Mouse (Mus musculus): ENCODE measurements at regions not wholly inside any gene's neighbourhood (a gene's known extent, or its start where the extent isn't known, plus 50 kb on each side); places are given as distances from the start of the nearest gene placed in this dataset.
A peak's percentile ranks its signal among the peaks of the same experiment; 100 is the strongest.

DNA sequence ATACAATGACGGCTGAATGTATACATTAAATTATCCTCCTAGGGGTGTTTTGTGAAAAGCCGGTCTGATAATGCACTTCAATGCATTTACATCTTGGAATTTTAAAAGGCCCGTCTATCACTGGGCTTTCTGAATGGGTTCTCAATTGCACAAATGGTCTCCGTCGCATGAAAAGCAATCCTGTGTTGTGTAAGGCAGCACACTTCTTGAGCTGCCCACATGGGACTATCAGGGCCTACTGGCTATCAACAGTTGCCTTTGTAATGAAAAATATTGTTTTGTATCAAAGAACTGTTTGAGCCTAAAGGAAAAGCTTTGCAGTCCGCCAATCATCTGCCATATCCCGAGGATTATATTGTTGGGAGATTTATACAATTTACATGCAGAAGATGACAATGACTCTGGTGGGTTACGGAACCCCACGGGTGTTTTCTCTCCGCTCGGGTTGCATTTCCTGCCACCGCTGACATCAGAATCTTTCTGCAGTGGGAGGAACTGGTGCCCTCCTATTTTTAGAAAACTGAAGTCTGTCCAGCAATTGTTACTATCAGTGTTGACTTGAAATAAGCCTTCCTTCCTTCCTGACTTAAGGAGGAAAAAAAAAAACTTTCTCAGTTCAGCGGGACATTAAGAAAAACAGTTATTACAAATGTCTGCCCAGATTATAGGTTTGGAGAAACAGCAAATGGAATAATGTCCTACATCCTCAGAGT lies 118.7 kb downstream of the Tmem26 start:
- H3K27ac ChIP-seq (ENCODE audit: poor library complexity, severe bottlenecking) = peak overlapping the region; percentile 71
- peaks cover 4% of the 10 kb centered on the region; the same call in 1 of the 2 replicates for H3K4me1 ChIP-seq (replicated peaks)
- no peaks in the 10 kb centered on the region for H3K9me3 ChIP-seq (replicated peaks)
- no peaks in the 10 kb centered on the region for H3K36me3 ChIP-seq
- 28% methylated on average over 13 of the region's 13 CpGs for WGBS
- no peak for ATAC-seq (ENCODE audit: insufficient number of reproducible peaks, low FRiP score)
- peak overlapping the region; percentile 51 for H3K4me2 ChIP-seq
- H3K4me3 ChIP-seq = peak overlapping the region; percentile 16; the same call in 1 of the 2 replicates
- no peak overlapping the region for H3K9ac ChIP-seq
- no peaks in the 10 kb centered on the region for H3K27me3 ChIP-seq (replicated peaks)

DNA sequence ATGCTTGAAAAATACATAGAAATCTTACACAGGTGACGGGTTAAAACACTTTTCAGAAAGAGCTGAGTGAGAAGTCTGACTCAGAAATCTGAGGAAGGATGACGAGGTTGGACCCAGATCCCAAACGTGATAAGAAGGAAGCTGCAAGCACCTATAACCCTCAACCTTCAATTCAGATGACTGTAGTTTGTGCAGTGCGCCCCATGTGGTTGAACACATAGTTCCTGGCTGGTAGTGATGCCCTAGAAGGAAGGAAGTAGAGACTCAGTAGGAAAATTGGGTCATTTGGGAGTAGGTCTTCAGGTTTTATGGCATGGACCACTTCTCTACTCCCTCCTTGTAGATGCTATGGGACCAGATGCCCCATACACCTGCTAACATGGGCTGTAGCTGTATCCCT lies 120.6 kb downstream of the Tmem26 start:
- H3K4me1 ChIP-seq (replicated peaks) = peaks cover 4% of the 10 kb centered on the region; the same call in 1 of the 2 replicates
- H3K27me3 ChIP-seq (replicated peaks) = no peaks in the 10 kb centered on the region
- H3K27ac ChIP-seq (ENCODE audit: poor library complexity, severe bottlenecking) = no peak overlapping the region
- 71% methylated on average over 4 of the region's 4 CpGs for WGBS
- H3K9me3 ChIP-seq (replicated peaks) = no peaks in the 10 kb centered on the region
- H3K36me3 ChIP-seq = no peaks in the 10 kb centered on the region
- no peak overlapping the region for H3K4me2 ChIP-seq
- no peak overlapping the region for H3K9ac ChIP-seq
- no peak; the same call in 1 of the 2 replicates for ATAC-seq (ENCODE audit: insufficient number of reproducible peaks, low FRiP score)
- H3K4me3 ChIP-seq = no peak overlapping the region

DNA sequence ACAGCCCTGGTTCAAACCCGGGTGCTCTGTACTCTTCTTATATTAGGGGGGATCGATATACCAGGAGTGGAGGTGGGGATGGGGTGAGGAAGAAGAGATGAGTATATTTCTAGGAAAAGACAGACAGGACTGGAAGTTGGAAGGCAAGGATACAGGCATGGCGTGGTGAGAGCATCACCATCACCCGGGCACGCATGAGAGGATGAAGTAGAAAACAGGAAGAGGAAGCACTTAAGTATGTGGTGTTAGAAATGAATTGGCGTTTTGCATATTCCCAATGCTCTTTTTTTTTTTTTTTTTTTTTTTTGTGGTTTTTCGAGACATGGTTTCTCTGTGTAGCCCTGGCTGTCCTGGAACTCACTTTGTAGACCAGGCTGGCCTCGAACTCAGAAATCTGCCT lies 121.2 kb downstream of the Tmem26 start:
- no peak for ATAC-seq (ENCODE audit: insufficient number of reproducible peaks, low FRiP score)
- Histone ChIP-seq H3K36me3 (no peaks in the 10 kb centered on the region), H3K4me3 (no peak overlapping the region), H3K4me2 (no peak overlapping the region), H3K27ac (ENCODE audit: poor library complexity, severe bottlenecking) (no peak overlapping the region), H3K4me1 (replicated peaks) (peaks cover 4% of the 10 kb centered on the region; the same call in 1 of the 2 replicates), H3K9ac (no peak overlapping the region), H3K27me3 (replicated peaks) (no peaks in the 10 kb centered on the region), H3K9me3 (replicated peaks) (no peaks in the 10 kb centered on the region)
- 84% methylated on average over 8 of the region's 8 CpGs for WGBS

DNA sequence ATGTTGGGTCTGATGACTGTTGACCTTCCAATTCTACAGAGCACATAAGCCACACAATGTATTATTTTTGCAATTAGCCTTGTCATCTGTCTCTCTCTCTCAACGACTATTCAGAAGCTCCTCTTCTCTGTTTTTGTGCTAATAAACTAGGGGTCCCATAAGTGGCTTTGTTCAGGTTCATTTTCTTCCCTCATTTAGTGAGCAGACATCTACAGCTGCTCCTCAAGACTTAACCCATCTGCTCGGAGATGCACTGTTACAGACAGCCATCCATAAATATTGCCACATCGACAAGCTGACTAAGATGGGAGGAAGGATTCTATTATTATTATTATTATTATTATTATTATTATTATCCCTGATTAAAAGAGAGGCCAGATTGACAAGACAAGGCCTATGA lies 127.7 kb downstream of the Tmem26 start:
- Histone ChIP-seq H3K9ac (no peak overlapping the region), H3K4me3 (no peak overlapping the region), H3K27me3 (replicated peaks) (no peaks in the 10 kb centered on the region), H3K4me2 (no peak overlapping the region), H3K4me1 (replicated peaks) (no peaks in the 10 kb centered on the region), H3K9me3 (replicated peaks) (no peaks in the 10 kb centered on the region), H3K36me3 (no peaks in the 10 kb centered on the region), H3K27ac (ENCODE audit: poor library complexity, severe bottlenecking) (no peak overlapping the region)
- ATAC-seq (ENCODE audit: insufficient number of reproducible peaks, low FRiP score) = no peak
- WGBS = 82% methylated on average over 3 of the region's 3 CpGs

DNA sequence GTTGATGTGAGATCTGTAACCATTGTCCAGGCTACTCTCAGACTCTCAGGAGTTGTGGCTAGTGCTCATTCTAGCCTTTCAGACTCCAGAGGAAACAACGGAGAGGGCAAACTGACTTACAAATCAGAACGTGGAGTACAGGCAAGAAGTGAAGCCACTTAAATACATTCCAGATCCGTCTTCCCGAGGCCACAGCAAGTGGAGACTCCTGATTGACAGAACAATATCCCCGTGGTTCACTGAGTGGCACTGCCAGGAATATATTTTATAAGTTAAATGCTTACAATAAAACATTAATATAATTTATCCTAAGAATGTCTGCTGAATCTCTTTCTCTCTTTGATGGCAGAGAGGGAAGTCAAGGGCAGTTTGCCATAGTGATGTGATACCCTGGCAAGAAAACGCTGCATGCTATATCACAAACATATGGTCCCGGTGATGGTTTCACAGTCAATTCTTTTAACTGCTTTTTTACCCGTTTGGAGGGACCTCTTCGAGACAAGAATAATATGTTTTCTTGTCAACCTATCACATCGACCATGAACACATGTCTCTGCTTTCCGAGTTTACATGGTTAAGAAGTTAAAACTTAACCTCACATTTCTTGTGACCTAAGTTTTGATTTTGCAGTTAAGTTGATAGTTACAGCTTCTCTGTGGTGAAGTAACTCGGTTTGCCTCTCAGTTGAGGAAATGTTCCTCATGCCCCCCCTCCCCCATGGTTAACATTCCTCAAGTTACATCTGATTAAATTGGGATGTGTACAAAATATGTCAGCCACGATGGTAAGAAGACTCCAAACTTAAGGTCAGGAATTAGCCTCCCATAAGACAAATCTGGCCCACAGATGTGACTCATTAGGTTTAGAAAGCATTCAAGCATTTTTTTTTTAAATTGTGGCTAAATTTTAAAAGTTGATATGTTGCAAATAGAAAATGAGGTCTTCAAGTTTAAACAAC lies 132.8 kb downstream of the Tmem26 start:
- Histone ChIP-seq H3K27me3 (replicated peaks) (no peaks in the 10 kb centered on the region), H3K9ac (no peak overlapping the region), H3K4me2 (no peak overlapping the region), H3K4me1 (replicated peaks) (no peaks in the 10 kb centered on the region), H3K9me3 (replicated peaks) (no peaks in the 10 kb centered on the region), H3K4me3 (no peak overlapping the region), H3K36me3 (no peaks in the 10 kb centered on the region), H3K27ac (ENCODE audit: poor library complexity, severe bottlenecking) (no peak overlapping the region)
- no peak for ATAC-seq (ENCODE audit: insufficient number of reproducible peaks, low FRiP score)
- 64% methylated on average over 13 of the region's 13 CpGs for WGBS

DNA sequence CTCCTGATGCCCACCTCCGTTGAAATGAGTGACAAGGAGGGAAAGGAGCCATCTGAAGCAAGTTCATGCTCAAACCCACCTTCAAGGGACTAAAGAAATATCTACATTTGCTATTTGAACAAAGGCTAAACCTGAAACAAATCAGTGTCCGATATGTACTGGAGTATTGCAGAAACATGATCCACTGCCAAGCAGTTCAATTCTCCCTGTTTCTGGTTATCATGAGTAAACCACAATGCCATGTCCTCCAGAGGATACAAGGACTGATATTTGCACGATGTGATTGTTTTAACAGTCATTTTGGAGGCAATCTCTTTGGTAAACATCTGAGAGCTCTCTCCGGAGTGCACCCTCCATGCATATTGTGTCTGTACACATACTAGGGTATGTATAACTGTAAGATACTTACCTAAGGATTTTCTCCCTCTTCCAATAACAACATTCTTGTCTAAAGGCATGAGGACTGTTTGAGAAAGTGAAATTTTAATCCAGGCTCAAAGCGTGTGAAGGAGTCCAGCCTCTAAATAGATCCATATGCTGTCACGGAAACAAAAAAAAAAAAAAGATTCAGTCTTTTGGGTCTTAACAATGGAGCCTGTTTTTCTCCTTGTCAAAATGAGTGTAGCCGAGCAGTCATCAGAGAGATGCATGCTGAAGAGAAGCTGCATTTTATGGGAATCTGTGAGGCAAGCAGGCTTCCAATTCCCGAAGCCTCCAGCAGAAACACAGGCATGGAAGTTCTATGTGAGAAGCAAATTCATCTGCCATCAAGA lies 141.3 kb downstream of the Tmem26 start:
- ATAC-seq (ENCODE audit: insufficient number of reproducible peaks, low FRiP score) = no peak
- H3K27ac ChIP-seq (ENCODE audit: poor library complexity, severe bottlenecking) = no peak overlapping the region
- no peak overlapping the region for H3K9ac ChIP-seq
- WGBS = 57% methylated on average over 8 of the region's 8 CpGs
- H3K4me2 ChIP-seq = no peak overlapping the region
- H3K9me3 ChIP-seq (replicated peaks) = no peaks in the 10 kb centered on the region
- H3K4me3 ChIP-seq = no peak overlapping the region
- no peaks in the 10 kb centered on the region for H3K36me3 ChIP-seq
- peaks cover 5% of the 10 kb centered on the region; the same call in 1 of the 2 replicates for H3K4me1 ChIP-seq (replicated peaks)
- no peaks in the 10 kb centered on the region for H3K27me3 ChIP-seq (replicated peaks)

DNA sequence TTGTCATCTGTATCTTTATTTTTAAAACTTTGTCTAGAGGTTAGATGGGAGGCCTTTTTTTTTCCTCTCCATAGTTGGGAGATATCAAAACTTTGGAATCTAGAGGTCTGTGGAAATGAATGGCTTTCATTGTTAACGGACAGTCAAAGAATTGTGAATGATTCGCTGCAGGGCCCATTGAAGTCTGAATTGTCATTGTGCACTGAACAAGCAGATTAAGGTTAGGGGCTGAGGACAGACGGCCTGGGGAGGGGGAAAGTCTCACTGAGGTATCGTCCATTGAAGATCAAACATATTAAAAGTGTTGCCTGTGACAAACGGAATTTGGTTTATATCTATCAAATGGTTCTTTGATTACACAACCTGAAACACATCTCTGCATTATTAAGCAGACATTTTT lies 142.3 kb downstream of the Tmem26 start:
- H3K9me3 ChIP-seq (replicated peaks) = no peaks in the 10 kb centered on the region
- no peak for ATAC-seq (ENCODE audit: insufficient number of reproducible peaks, low FRiP score)
- 66% methylated on average over 5 of the region's 5 CpGs for WGBS
- no peak overlapping the region for H3K4me3 ChIP-seq
- no peaks in the 10 kb centered on the region for H3K27me3 ChIP-seq (replicated peaks)
- H3K27ac ChIP-seq (ENCODE audit: poor library complexity, severe bottlenecking) = no peak overlapping the region
- peaks cover 5% of the 10 kb centered on the region; the same call in 1 of the 2 replicates for H3K4me1 ChIP-seq (replicated peaks)
- no peaks in the 10 kb centered on the region for H3K36me3 ChIP-seq
- no peak overlapping the region for H3K9ac ChIP-seq
- H3K4me2 ChIP-seq = no peak overlapping the region

DNA sequence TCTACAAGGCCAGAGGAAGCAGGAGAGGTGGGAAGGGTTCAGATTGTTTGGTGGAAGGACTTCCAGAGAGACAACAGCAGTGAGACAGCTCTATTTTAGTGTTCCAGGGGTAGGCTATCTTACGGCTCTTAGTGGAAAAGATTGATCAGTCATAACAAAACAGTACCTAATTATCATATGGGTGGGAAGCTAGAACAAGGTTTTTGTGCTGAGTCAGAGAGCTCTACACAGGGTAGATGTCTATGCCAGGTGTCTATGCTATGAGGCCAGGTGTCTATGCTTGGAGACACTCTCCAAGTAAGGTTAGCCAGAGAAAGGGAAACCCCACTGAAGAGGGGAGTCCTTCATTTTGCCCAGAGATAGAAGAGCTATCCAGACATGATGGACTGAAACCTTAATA lies 143.9 kb downstream of the Tmem26 start:
- Histone ChIP-seq H3K9ac (no peak overlapping the region), H3K36me3 (no peaks in the 10 kb centered on the region), H3K27ac (ENCODE audit: poor library complexity, severe bottlenecking) (no peak overlapping the region), H3K4me1 (replicated peaks) (peaks cover 5% of the 10 kb centered on the region; the same call in 1 of the 2 replicates), H3K4me2 (no peak overlapping the region), H3K9me3 (replicated peaks) (no peaks in the 10 kb centered on the region), H3K27me3 (replicated peaks) (no peaks in the 10 kb centered on the region), H3K4me3 (no peak overlapping the region)
- ATAC-seq (ENCODE audit: insufficient number of reproducible peaks, low FRiP score) = no peak
- 83% methylated on average over 1 of the region's 1 CpGs for WGBS

DNA sequence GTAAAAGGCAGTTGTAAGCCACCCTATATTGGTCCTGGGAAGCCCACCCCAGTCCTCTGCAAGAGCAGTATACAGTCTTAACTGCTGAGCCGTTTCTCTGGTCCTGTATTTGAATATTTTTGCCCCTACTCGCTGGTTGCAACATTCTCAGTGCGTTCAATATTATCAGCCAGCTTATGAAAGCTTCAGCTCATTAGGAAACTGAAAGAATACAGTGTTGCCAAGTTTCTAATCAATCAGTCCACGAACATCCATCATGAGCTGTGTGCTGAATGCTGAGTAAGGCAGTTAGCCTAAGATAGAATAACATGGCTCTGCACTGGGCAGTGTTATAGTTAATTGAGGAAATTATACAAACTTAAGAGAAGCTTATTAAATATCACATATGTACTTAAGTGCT lies 148.7 kb downstream of the Tmem26 start:
- 60% methylated on average over 4 of the region's 4 CpGs for WGBS
- no peak for ATAC-seq (ENCODE audit: insufficient number of reproducible peaks, low FRiP score)
- H3K36me3 ChIP-seq = no peaks in the 10 kb centered on the region
- H3K27me3 ChIP-seq (replicated peaks) = no peaks in the 10 kb centered on the region
- H3K4me1 ChIP-seq (replicated peaks) = peaks cover 5% of the 10 kb centered on the region; the same call in 1 of the 2 replicates
- no peak overlapping the region for H3K4me2 ChIP-seq
- H3K27ac ChIP-seq (ENCODE audit: poor library complexity, severe bottlenecking) = no peak overlapping the region
- H3K9ac ChIP-seq = no peak overlapping the region
- H3K9me3 ChIP-seq (replicated peaks) = no peaks in the 10 kb centered on the region
- no peak overlapping the region for H3K4me3 ChIP-seq

DNA sequence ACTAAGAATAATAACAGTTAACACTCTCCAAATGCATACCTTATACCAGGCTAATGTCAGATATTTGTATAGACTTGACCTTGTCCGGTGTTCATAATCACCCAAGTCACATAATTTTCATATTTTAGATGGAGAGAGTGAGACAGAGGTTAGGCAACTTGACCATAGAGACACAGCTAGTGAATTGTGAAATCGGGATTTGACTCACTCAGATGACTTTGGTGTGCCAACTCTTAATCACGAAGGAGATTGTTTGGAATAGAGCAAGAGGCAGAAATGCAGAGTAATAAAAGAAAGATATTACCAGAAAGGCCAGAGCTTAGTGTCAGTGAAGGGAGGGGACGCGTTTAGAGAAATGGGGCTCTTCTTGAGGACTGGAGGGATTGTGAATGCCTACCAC lies 152.2 kb downstream of the Tmem26 start:
- 80% methylated on average over 5 of the region's 5 CpGs for WGBS

More for the DNA sequence above, 152.2 kb downstream of the Tmem26 start:
- H3K9me3 ChIP-seq (replicated peaks) = no peaks in the 10 kb centered on the region
- H3K9ac ChIP-seq = no peak overlapping the region
- H3K36me3 ChIP-seq = no peaks in the 10 kb centered on the region
- H3K27ac ChIP-seq (ENCODE audit: poor library complexity, severe bottlenecking) = no peak overlapping the region
- no peaks in the 10 kb centered on the region for H3K4me1 ChIP-seq (replicated peaks)
- H3K4me2 ChIP-seq = no peak overlapping the region
- no peak for ATAC-seq (ENCODE audit: insufficient number of reproducible peaks, low FRiP score)
- no peak overlapping the region for H3K4me3 ChIP-seq
- H3K27me3 ChIP-seq (replicated peaks) = no peaks in the 10 kb centered on the region

Measured in heart, embryonic 12.5 days (tissue).